Mouse (Mus musculus): ENCODE measurements at regions not wholly inside any gene's neighbourhood (a gene's known extent, or its start where the extent isn't known, plus 50 kb on each side); places are given as distances from the start of the nearest gene placed in this dataset.

DNA sequence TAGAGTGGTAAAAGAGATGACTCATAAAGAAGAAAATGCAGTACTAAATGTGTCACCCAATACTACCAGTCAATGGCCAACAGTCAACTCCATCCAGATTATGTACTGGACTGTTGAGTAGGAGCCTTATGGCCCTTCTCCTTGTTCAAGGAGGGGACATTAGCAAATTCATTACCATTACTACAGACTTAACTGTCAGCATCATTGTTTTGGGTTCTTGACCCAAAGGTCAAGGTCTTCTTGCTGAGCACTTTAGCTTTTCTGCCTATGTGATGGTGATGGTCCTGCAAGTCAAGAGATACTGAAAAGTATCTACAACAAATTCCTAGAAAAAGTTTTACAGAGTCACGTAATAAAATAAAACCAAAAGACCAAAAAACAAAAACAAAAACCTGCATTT is 1251.4 kb downstream of the Gm37988 start:
- DNase-seq: no peak

- no peak for DNase-seq
Measured at GRCm38 (mm10) chr1:6076543-6076942, 1268.9 kb downstream of the Gm37988 start.

GRCm38 (mm10) chr1:6081876-6082275 is 1274.2 kb downstream of the Gm37988 start:
- DNase-seq: no peak

DNA sequence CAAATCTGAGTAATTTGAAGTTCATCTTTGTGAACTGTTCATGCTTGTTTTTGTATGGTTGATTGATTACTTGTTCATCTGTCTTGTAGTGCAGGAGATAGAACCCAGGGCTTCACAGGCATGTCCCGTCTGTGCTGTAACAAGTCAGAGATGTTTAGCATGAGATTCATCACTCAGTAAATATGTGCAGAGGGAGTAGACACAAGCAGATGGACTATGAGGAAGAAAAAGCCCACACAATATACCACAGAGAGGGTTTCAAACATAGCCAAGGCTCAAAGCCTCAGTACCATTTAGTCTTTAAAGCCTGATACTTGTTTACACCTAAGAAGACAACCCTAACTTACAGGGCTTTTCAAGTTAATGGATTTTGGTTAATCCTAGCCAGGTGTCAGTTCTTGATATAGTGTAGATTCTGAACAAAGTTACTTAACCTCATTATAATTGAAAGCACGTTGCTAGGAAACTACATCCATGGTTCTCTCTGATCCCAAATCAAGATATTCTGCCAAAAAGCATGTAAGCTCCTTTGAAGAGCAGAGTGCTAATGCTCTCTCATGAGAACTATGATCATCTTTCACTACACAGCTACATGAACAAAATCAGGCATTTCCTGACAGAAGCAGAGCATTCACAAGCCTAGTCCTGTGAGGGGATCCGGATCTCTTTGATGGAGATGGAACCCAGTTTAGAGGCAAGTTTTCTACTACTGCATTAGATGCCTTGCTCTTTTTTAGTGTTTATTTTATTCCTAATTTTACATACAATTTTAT is 1286.7 kb downstream of the Gm37988 start:
- DNase-seq: no peak

GRCm38 (mm10) chr1:6117557-6117956 is 1309.9 kb downstream of the Gm37988 start:
- DNase-seq: no peak

- DNase-seq: peak in 1 of 2 experiments; percentile 3
Measured at GRCm38 (mm10) chr1:6135066-6135465, 1327.4 kb downstream of the Gm37988 start.

GRCm38 (mm10) chr1:6140245-6140644 is 1332.6 kb downstream of the Gm37988 start:
- no peak for DNase-seq

GRCm38 (mm10) chr1:6142816-6143215 is 1335.1 kb downstream of the Gm37988 start:
- no peak for DNase-seq

DNA sequence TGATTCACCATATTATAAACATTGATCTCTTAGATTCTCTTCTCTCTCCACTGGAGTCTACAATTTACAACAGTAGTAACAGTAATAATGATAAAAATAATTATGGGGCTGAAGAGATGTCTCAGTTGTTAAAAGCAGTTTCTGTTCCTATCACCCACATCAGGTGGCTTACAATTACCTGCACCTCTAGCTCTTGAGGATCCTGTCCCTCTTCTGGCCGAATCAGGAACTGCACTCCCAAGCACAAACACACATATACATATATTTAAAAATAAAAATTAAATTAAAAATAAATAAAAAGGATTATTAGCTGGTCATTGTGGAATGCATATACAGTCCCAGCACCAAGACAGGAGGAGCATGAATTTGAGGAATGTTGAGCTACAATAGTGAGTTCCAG is 1336.2 kb downstream of the Gm37988 start:
- DNase-seq: no peak

GRCm38 (mm10) chr1:6152436-6152835 is 1344.7 kb downstream of the Gm37988 start:
- DNase-seq: no peak
